In the genomic region with DNA sequence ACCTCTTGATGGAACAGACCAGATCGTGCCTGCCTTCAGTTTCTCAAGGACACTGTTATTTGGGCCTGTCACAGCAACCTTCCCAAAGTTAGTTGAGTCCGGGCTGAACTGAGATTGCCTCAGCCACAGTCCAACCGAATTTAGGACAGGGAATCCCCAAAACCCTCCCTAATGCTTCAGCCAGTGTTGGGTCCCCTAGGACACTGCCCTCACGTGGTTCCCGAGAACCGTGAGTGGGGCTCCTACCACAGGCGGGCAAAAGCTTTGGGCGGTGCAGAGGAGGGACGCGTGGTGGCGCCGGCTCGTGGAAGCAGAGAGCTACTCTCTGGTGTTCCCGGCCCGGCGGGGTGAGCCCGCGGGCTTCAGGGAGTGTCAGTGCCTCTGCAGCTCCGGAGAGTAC, we compare ENCODE assay signal across 8 mouse cellular contexts. TPM values are rescaled to one million over a fixed set of nuclear protein-coding genes. Genes with fewer than 3 reads are reported as not detected.
DNase-seq lines count a peak whose midpoint lies in the region; ATAC-seq lines count a peak whose summit lies in the region.

No protein-coding gene starts in this region.

- H3K27ac ChIP-seq in hindbrain, embryonic 14.5 days: no peak overlapping the region
- no peak overlapping the region for H3K27ac ChIP-seq in midbrain, embryonic 12.5 days (replicated peaks)
- no peak overlapping the region for H3K27ac ChIP-seq in stomach, embryonic 16.5 days (ENCODE audit: low read length)

- intact Hi-C loops in gastrocnemius, postnatal 14 days (cut with DNase I; ENCODE audit: low total_unique reads): loop anchor here (10.0 kb wide), 1 partner anchor 341 kb away; no protein-coding TSS in a partner anchor
- intact Hi-C loops in left cerebral cortex, postnatal 4 days (cut with DNase I): loop anchor here (10.0 kb wide), 1 partner anchor 179 kb away; no protein-coding TSS in a partner anchor

- H3K4me1 ChIP-seq in hindbrain, embryonic 14.5 days (replicated peaks; ENCODE audit: control insufficient read depth, insufficient read depth, low read length): peaks cover 13% of the 10 kb centered on the region
- peaks cover 16% of the 10 kb centered on the region for H3K4me1 ChIP-seq in midbrain, embryonic 12.5 days
- peaks cover 16% of the 10 kb centered on the region for H3K4me1 ChIP-seq in stomach, embryonic 16.5 days (ENCODE audit: control insufficient read depth, insufficient read depth, low read length)

- no peaks in the 10 kb centered on the region for H3K9me3 ChIP-seq in hindbrain, embryonic 14.5 days (ENCODE audit: control insufficient read depth, low read length)
- no peaks in the 10 kb centered on the region for H3K9me3 ChIP-seq in midbrain, embryonic 12.5 days
- no peaks in the 10 kb centered on the region for H3K9me3 ChIP-seq in stomach, embryonic 16.5 days (replicated peaks; ENCODE audit: control insufficient read depth, low read length)

- H3K4me3 ChIP-seq in hindbrain, embryonic 14.5 days (replicated peaks; ENCODE audit: low read length): peak overlapping the region; percentile 69
- H3K4me3 ChIP-seq in midbrain, embryonic 12.5 days: peak overlapping the region; percentile 68
- H3K4me3 ChIP-seq in stomach, embryonic 16.5 days (replicated peaks; ENCODE audit: low read length): peak overlapping the region; percentile 65

- no peaks in the 10 kb centered on the region for H3K36me3 ChIP-seq in hindbrain, embryonic 14.5 days (replicated peaks; ENCODE audit: control insufficient read depth, insufficient read depth)
- H3K36me3 ChIP-seq in midbrain, embryonic 12.5 days: no peaks in the 10 kb centered on the region
- no peaks in the 10 kb centered on the region for H3K36me3 ChIP-seq in stomach, embryonic 16.5 days (ENCODE audit: control insufficient read depth, insufficient read depth, low read length)

- H3K4me2 ChIP-seq in hindbrain, embryonic 14.5 days (replicated peaks): peak overlapping the region; percentile 94
- H3K4me2 ChIP-seq in midbrain, embryonic 12.5 days (replicated peaks): peak overlapping the region; percentile 99
- H3K4me2 ChIP-seq in stomach, embryonic 16.5 days (ENCODE audit: low read depth, low read length): peak overlapping the region; percentile 100

- H3K9ac ChIP-seq in hindbrain, embryonic 14.5 days: no peak overlapping the region
- 0 out of 2 replicates have a peak overlapping the region, but pooled peaks have one; percentile 11 for H3K9ac ChIP-seq in midbrain, embryonic 12.5 days (replicated peaks)
- H3K9ac ChIP-seq in stomach, embryonic 16.5 days (ENCODE audit: low read length): no peak overlapping the region

- ATAC-seq in hindbrain, embryonic 14.5 days (ENCODE audit: low FRiP score): peak; percentile 64; the same call in 1 of the 2 replicates
- ATAC-seq in midbrain, embryonic 12.5 days (ENCODE audit: low FRiP score, low read depth): peak; percentile 61
- ATAC-seq in stomach, embryonic 16.5 days (ENCODE audit: insufficient read depth, low FRiP score): peak; percentile 68
- no peak for ATAC-seq in megakaryocyte-erythroid progenitor cell, adult 5-6 weeks (replicated peaks; ENCODE audit: low FRiP score, low TSS enrichment, poor library complexity, severe bottlenecking)

- H3K27me3 ChIP-seq in hindbrain, embryonic 14.5 days (ENCODE audit: control insufficient read depth, insufficient read depth, low read length): peaks cover 28% of the 10 kb centered on the region
- H3K27me3 ChIP-seq in midbrain, embryonic 12.5 days: peaks cover 28% of the 10 kb centered on the region
- H3K27me3 ChIP-seq in stomach, embryonic 16.5 days (ENCODE audit: control insufficient read depth, insufficient read depth, low read length): peaks cover 12% of the 10 kb centered on the region

- WGBS in hindbrain, embryonic 14.5 days: 1% methylated on average over 19 of the region's 19 CpGs
- WGBS in midbrain, embryonic 12.5 days: 2% methylated on average over 19 of the region's 19 CpGs
- 3% methylated on average over 19 of the region's 19 CpGs for WGBS in stomach, embryonic 16.5 days

- DNase-seq in adrenal gland, postnatal 25 days: peak; percentile 60
- peak; percentile 62 for DNase-seq in embryo, embryonic 10.5 days (ENCODE audit: low spot score)
- peak; percentile 76 for DNase-seq in gastrocnemius, postnatal 14 days
- no peak for DNase-seq in hindbrain, embryonic 14.5 days (ENCODE audit: low spot score)
- peak; percentile 64 for DNase-seq in left cerebral cortex, postnatal 4 days

RNA-seq across cellular contexts. Expression of a gene that starts 1.9 kb away (rescaled TPM):
- 2.1 and 2.5 TPM in 2 replicates for total RNA-seq in adrenal gland, postnatal 25 days (2021)
- 1 to 10 TPM; 2.0 to 2.9 TPM for total RNA-seq in gastrocnemius, postnatal 14 days (2021)
- 3.4 and 3.5 TPM in 2 replicates for polyA plus RNA-seq in hindbrain, embryonic 14.5 days (2014; fragmentation: Nextera tagmentation; extraction: Ambion mirVana)
- total RNA-seq in left cerebral cortex, postnatal 4 days (2021): 1 to 10 TPM; 3.4 to 4.5 TPM
- 1.5 and 2.4 TPM in 2 replicates for polyA plus RNA-seq in midbrain, embryonic 12.5 days (2016; fragmentation: Nextera tagmentation; extraction: Ambion mirVana)
- 0.74 and 1.0 TPM in 2 replicates for polyA plus RNA-seq in stomach, embryonic 16.5 days (2015; fragmentation: Nextera tagmentation; extraction: Ambion mirVana)
- not detected in 2 replicates for total RNA-seq in megakaryocyte-erythroid progenitor cell, adult 5-6 weeks (2014; fragmentation: Nextera tagmentation)
- not detected in 2 replicates for total RNA-seq in megakaryocyte-erythroid progenitor cell, adult 5-6 weeks (2017)
